Mouse (Mus musculus): ENCODE results near the gene Fbxl13. TPM values are rescaled to one million over a fixed set of nuclear protein-coding genes. Genes with fewer than 3 reads are reported as not detected.
A peak's percentile ranks its signal among the peaks of the same experiment; 100 is the strongest.

Gene Fbxl13
- polyA plus RNA-seq, 1 experiment from 2014 or later, result 0.09 TPM

DNA sequence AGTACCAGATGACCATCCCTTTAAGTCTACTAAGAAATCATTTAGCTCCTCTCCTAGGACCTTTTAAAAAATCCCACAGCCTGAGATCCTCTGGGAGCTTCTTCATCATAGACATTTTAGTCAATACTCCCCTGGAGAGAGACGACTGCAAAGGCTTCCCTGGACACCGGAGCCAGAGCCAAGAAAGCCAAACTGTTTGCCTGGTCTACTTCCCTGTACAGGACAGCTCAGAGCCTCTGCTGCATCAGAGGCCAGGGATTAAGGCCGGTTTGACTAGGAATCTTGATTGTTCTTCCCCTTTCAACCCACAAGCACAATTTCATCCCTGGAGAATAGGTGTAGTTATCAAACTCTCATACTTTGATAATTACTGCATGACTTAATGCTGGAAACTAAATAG lies 148.6 kb downstream of the Fbxl13 start:
- Histone ChIP-seq H3K9me3 (no peaks in the 10 kb centered on the region), H3K4me1 (peaks cover 20% of the 10 kb centered on the region), H3K36me3 (replicated peaks) (no peaks in the 10 kb centered on the region), H3K27me3 (replicated peaks; ENCODE audit: low read depth, poor library complexity, severe bottlenecking) (no peaks in the 10 kb centered on the region), H3K4me3 (no peak overlapping the region), H3K27ac (replicated peaks) (peak overlapping the region; percentile 41; the same call in 1 of the 2 replicates)
- WGBS, result 53% methylated on average over 3 of the region's 3 CpGs
- DNase-seq (ENCODE audit: low spot score), result no peak

DNA sequence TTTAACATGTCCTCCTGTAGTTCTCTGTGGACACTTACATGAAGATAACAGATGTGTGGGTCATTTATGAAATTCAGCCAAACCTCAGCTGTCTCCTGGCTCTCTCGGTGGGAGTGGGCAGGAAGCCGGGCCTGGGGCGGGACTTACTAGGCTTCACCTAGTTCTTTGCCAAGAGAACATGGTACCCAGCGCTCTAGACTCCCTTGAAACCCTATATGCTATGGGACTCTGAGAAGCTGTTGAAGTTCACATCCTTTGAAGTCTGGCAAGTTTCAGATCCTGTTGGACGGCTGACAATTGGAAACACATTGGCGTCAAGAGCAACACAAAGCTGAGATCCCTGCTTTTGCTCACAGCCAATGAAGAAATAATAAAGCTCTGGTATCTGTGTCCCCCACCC lies 149.1 kb downstream of the Fbxl13 start:
- Histone ChIP-seq H3K4me1 (peaks cover 25% of the 10 kb centered on the region), H3K36me3 (replicated peaks) (no peaks in the 10 kb centered on the region), H3K27ac (replicated peaks) (peak overlapping the region; percentile 41; the same call in 1 of the 2 replicates), H3K9me3 (no peaks in the 10 kb centered on the region), H3K4me3 (no peak overlapping the region), H3K27me3 (replicated peaks; ENCODE audit: low read depth, poor library complexity, severe bottlenecking) (no peaks in the 10 kb centered on the region)
- WGBS, result 58% methylated on average over 6 of the region's 6 CpGs
- peak; percentile 44 for DNase-seq (ENCODE audit: low spot score)

DNA sequence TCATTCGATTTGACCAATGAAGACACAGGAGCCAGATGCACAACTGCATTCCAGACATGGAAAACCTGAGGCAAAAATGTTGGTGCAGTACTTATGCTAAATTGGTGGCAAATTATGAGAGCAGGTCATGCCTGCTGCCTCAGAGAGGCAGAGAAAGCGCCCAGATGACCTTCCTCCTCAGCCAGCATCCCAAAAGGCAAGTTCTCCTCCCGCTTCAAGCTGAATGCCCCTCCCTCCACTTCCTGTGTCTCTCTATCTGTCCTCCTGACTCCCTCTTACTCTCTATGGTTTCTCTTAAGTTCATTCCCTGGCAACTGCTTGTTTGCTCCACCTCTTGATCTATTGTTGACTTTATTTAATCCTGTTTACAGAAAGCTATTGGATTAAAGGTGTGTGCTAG lies 150.7 kb downstream of the Fbxl13 start:
- no peaks in the 10 kb centered on the region for H3K9me3 ChIP-seq
- no peak overlapping the region for H3K4me3 ChIP-seq
- no peak for DNase-seq (ENCODE audit: low spot score)
- peak overlapping the region; percentile 19; the same call in 1 of the 2 replicates for H3K27ac ChIP-seq (replicated peaks)
- 45% methylated on average over 3 of the region's 3 CpGs for WGBS
- no peaks in the 10 kb centered on the region for H3K36me3 ChIP-seq (replicated peaks)
- peaks cover 32% of the 10 kb centered on the region for H3K4me1 ChIP-seq
- no peaks in the 10 kb centered on the region for H3K27me3 ChIP-seq (replicated peaks; ENCODE audit: low read depth, poor library complexity, severe bottlenecking)

DNA sequence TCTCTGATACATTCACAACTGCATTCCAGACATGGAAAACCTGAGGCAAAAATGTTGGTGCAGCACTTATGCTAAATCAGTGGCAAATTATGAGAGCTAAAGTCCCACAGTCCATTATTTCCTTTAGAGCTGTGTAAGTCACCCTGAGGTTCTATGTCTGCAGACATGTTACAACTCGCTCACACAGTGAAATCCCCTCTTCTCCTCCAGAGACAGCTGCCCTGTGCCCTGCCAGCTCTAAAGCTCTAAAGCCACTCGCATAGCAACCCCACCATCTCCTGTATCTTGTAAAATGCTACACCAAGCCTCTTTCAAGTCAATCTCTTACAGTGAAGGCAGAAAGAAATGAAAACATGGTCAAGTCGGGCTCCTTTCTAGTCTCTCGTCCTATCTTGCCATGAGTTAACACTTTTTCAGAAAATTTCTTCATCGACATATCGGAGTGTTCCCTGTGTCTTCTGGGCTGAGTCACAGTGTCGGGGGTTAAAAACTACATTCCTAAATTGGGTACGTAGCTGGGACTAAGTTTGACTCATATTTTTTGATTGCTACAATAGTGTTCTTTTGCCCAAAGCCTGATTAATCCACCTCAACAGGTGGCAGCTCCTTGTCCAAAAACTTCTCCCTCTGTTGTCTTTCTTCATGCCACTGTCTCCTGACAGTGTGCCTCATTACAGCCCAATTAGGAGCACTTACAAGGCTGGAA lies 152.0 kb downstream of the Fbxl13 start:
- 86% methylated on average over 8 of the region's 8 CpGs for WGBS
- no peaks in the 10 kb centered on the region for H3K9me3 ChIP-seq
- H3K4me1 ChIP-seq, result peaks cover 43% of the 10 kb centered on the region
- no peaks in the 10 kb centered on the region for H3K27me3 ChIP-seq (replicated peaks; ENCODE audit: low read depth, poor library complexity, severe bottlenecking)
- H3K4me3 ChIP-seq, result no peak overlapping the region
- no peak overlapping the region for H3K27ac ChIP-seq (replicated peaks)
- no peak for DNase-seq (ENCODE audit: low spot score)
- no peaks in the 10 kb centered on the region for H3K36me3 ChIP-seq (replicated peaks)

DNA sequence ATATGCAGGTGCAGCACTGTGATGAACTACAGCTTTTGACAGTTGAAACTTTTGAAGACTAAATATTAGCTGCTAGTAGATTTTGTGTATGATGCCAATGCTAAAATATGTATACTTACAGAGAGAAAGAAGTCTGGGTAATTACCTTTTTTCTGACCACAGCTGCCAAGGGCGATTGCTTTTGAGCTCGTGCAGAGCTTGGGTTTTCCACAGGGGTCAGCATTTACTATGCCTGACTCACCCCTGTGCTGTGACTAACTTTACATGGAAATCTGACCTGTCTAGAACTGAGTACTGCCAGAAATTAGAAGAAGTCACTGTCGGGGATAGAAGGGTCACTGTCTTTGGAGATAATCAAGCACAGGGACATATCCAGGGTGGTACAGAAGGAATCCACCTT lies 153.2 kb downstream of the Fbxl13 start:
- no peak for DNase-seq (ENCODE audit: low spot score)
- Histone ChIP-seq H3K27ac (replicated peaks) (no peak overlapping the region), H3K36me3 (replicated peaks) (no peaks in the 10 kb centered on the region), H3K4me1 (peaks cover 43% of the 10 kb centered on the region), H3K9me3 (no peaks in the 10 kb centered on the region), H3K27me3 (replicated peaks; ENCODE audit: low read depth, poor library complexity, severe bottlenecking) (no peaks in the 10 kb centered on the region), H3K4me3 (no peak overlapping the region)
- WGBS, result 72% methylated on average over 3 of the region's 3 CpGs

DNA sequence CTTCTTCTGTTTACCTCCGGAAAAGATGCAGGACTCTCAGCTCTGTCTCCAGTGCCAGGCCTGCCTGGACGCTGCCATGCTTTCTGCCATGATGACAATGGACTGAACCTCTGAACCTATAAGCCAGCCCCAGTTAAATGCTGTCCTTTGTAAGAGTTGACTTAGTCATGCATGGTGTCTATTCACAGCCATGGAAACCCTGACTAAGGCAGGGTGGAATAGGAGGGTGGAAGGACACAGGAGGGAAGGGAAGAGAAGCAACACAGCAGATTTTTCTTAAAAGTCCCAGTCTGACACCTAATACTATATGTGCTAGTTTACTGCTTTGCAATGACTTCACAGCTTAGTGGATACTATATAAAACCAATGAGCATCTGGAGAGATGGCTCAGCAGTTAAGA lies 154.0 kb downstream of the Fbxl13 start:
- no peak overlapping the region for H3K27ac ChIP-seq (replicated peaks)
- peaks cover 37% of the 10 kb centered on the region for H3K4me1 ChIP-seq
- H3K9me3 ChIP-seq, result no peaks in the 10 kb centered on the region
- H3K27me3 ChIP-seq (replicated peaks; ENCODE audit: low read depth, poor library complexity, severe bottlenecking), result no peaks in the 10 kb centered on the region
- H3K36me3 ChIP-seq (replicated peaks), result no peaks in the 10 kb centered on the region
- no peak overlapping the region for H3K4me3 ChIP-seq
- no peak for DNase-seq (ENCODE audit: low spot score)
- 79% methylated on average over 2 of the region's 2 CpGs for WGBS

DNA sequence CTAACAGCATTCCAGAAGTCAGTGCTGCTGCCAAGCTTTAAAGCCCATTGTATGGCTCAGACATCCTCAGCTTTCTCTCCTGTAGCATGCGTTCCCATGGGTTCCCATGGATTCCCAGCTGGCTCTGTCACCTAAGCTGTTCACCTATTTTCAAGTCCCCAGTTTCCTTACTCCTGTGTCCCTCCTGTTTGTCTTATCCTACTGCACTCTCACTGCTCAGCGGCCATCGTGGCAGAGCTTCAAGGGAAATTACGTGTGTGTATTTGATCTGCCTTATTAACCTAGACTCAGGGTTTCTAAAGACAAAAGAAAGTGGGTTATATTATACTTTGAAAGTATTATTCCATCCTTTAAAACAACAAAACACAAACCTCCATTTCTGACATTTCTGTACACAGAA lies 156.3 kb downstream of the Fbxl13 start:
- DNase-seq (ENCODE audit: low spot score), result no peak
- Histone ChIP-seq H3K9me3 (no peaks in the 10 kb centered on the region), H3K4me3 (no peak overlapping the region), H3K27ac (replicated peaks) (peak overlapping the region; percentile 5; the same call in 1 of the 2 replicates), H3K27me3 (replicated peaks; ENCODE audit: low read depth, poor library complexity, severe bottlenecking) (no peaks in the 10 kb centered on the region), H3K36me3 (replicated peaks) (no peaks in the 10 kb centered on the region), H3K4me1 (peaks cover 25% of the 10 kb centered on the region)
- WGBS, result 68% methylated on average over 4 of the region's 4 CpGs

DNA sequence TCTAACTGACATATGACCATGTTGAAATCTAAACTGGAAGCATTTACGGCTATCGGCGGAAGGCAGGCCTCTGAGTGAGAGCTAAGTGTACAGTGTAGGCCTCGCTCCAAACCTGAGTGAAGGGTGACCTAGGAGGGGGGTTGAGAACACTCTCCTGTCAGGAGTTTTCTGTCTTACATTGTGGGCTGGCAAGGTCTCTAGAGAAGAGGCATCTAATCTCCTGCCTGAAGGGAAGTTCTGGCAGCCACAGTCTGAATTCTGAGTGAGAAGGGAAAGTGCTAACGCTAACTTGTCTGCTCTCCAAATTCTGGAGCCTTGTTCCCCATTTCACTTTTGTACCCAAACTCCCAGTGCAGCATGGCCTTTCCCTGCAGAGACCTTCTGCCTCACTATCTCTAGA lies 156.9 kb downstream of the Fbxl13 start:
- Histone ChIP-seq H3K36me3 (replicated peaks) (no peaks in the 10 kb centered on the region), H3K4me1 (peaks cover 25% of the 10 kb centered on the region), H3K27ac (replicated peaks) (peak overlapping the region; percentile 5; the same call in 1 of the 2 replicates), H3K27me3 (replicated peaks; ENCODE audit: low read depth, poor library complexity, severe bottlenecking) (no peaks in the 10 kb centered on the region), H3K4me3 (no peak overlapping the region), H3K9me3 (no peaks in the 10 kb centered on the region)
- DNase-seq (ENCODE audit: low spot score), result no peak
- WGBS, result 92% methylated on average over 5 of the region's 5 CpGs

DNA sequence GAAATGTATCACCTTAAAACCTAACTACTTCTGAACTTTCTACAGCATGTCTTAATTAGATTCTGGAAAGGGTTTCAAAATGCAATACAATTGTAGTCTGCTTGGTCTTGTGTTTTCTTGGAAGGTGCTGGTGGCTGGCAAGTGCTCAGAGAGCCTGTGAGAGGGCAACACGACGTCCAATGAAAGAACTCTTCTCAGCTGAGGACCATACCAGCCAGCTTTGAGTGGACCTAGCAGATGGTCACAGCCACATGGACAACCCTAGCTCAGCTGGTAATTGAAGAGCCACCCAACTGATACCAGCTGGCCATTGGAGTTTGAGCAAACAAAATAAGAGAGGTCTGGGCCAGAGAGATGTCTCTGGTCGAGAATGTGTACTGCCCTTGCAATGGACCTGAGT lies 157.7 kb downstream of the Fbxl13 start:
- Histone ChIP-seq H3K27me3 (replicated peaks; ENCODE audit: low read depth, poor library complexity, severe bottlenecking) (no peaks in the 10 kb centered on the region), H3K4me3 (no peak overlapping the region), H3K27ac (replicated peaks) (no peak overlapping the region), H3K9me3 (no peaks in the 10 kb centered on the region), H3K36me3 (replicated peaks) (no peaks in the 10 kb centered on the region), H3K4me1 (peaks cover 26% of the 10 kb centered on the region)
- 90% methylated on average over 3 of the region's 3 CpGs for WGBS
- DNase-seq (ENCODE audit: low spot score), result no peak

DNA sequence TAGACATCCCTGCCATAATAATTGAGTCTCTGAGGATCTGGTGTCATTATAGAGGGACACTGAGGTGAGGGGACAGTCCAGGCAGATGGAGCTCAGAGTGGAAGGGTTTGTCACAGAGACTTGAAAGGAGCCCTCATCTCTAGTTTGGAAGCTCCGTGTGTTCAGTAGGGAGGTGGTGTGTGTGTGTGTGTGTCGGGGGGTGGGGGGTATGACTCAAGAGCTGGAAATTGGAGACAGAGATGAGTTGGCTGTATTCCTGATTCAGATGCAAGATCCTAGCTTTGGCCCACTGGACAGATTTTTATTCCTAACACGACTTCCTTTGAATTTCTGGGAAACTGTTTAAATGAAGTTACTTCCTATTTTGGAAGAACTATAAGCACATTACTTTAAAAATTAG lies 158.1 kb downstream of the Fbxl13 start:
- no peak overlapping the region for H3K27ac ChIP-seq (replicated peaks)
- no peak overlapping the region for H3K4me3 ChIP-seq
- no peak for DNase-seq (ENCODE audit: low spot score)
- whole genome bisulfite sequencing, result 87% methylated on average over 3 of the region's 3 CpGs
- peaks cover 30% of the 10 kb centered on the region for H3K4me1 ChIP-seq
- H3K36me3 ChIP-seq (replicated peaks), result no peaks in the 10 kb centered on the region
- no peaks in the 10 kb centered on the region for H3K9me3 ChIP-seq
- no peaks in the 10 kb centered on the region for H3K27me3 ChIP-seq (replicated peaks; ENCODE audit: low read depth, poor library complexity, severe bottlenecking)

DNA sequence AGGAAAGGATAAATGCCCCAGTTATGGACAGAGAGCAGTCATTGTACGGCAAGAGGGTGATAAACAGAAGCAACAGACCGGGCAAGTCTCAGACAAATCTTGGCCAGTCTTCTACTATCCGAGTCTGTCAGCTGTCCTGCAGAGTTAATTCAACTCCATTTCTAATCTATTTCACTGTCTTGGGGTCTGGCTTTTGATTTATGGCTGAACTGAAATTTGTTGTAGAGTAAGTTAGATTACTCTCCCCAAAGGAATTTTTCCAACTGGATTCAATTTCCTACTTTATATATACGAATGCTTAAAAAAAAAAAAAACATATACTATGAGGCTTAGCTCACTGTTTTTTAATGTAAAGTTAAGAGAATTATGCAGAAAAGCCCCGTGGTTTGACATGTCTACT lies 158.6 kb downstream of the Fbxl13 start:
- DNase-seq (ENCODE audit: low spot score), result no peak
- Histone ChIP-seq H3K27me3 (replicated peaks; ENCODE audit: low read depth, poor library complexity, severe bottlenecking) (no peaks in the 10 kb centered on the region), H3K4me1 (peaks cover 29% of the 10 kb centered on the region), H3K4me3 (no peak overlapping the region), H3K27ac (replicated peaks) (no peak overlapping the region), H3K9me3 (no peaks in the 10 kb centered on the region), H3K36me3 (replicated peaks) (no peaks in the 10 kb centered on the region)
- WGBS, result 87% methylated on average over 5 of the region's 5 CpGs

DNA sequence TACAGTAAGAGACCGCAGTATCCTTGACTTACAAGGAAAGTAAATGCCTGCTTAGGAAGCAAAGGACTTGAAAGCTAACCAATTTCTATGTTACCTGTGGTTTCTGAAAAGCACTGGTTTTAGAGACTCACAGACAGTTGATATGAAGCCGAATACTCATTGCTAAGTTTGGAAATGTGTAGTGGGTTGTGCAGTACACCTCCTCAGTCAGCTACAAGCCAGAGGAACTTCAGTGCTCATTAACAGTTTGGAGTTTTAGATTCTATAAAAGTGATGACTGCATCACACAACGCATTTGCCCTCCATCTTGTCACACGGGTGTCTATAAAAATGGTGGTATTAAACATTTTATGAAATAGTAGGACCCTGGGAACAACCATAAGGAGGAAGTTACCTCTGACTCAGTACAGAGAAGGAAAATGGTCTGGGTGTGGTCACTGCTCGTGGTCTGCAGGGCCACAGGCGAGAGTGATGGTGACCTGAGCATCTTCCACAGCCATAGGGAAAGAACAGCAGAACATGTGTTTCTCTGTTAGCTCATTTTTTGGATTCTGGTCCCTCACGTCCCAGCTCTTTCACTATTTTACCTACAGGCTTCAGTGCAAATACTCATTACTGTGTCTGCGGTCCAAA lies 160.1 kb downstream of the Fbxl13 start:
- no peak for DNase-seq (ENCODE audit: low spot score)
- Histone ChIP-seq H3K36me3 (replicated peaks) (no peaks in the 10 kb centered on the region; the same call in 1 of the 2 replicates), H3K9me3 (no peaks in the 10 kb centered on the region), H3K27ac (replicated peaks) (no peak overlapping the region), H3K4me3 (no peak overlapping the region), H3K4me1 (peaks cover 22% of the 10 kb centered on the region), H3K27me3 (replicated peaks; ENCODE audit: low read depth, poor library complexity, severe bottlenecking) (no peaks in the 10 kb centered on the region)
- WGBS, result 89% methylated on average over 8 of the region's 8 CpGs

DNA sequence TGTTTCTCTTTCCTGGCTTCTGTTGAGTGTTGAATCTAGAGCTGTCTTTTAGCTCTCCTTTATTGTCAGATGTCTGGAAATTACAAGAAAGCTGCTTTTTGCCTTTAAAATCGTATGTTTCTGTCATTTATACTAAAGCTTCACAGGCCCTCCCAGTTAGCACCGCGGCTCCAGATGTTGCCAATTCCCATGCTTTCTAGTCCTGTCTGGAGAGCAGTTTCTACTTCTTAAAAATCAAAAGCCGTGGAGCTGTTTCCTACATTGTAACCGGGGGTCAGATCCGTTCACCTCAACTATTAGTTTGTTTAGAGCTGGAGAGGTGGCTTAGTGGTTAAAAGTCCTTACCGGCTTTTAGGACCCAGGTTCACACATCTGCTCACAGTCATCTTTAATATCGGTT lies 162.2 kb downstream of the Fbxl13 start:
- Histone ChIP-seq H3K4me3 (no peak overlapping the region), H3K27ac (replicated peaks) (no peak overlapping the region), H3K4me1 (peaks cover 6% of the 10 kb centered on the region), H3K36me3 (replicated peaks) (peaks cover 7% of the 10 kb centered on the region; the same call in 1 of the 2 replicates), H3K9me3 (no peaks in the 10 kb centered on the region), H3K27me3 (replicated peaks; ENCODE audit: low read depth, poor library complexity, severe bottlenecking) (no peaks in the 10 kb centered on the region)
- WGBS, result 79% methylated on average over 8 of the region's 8 CpGs
- DNase-seq (ENCODE audit: low spot score), result no peak
